Mouse (Mus musculus): ENCODE data around the gene Myh7. TPM values are rescaled to one million over a fixed set of nuclear protein-coding genes. Genes with fewer than 3 reads are reported as not detected.
"Not testable (repeated sequence)": the region's sequence is repeated elsewhere in the genome, so short reads cannot be mapped to it uniquely, and the experiment has no call there.

Myh7 gene
- polyA plus RNA-seq (2015; fragmentation: Nextera tagmentation; extraction: Ambion mirVana), result 8.2 and 9.2 TPM in 2 replicates

GRCm38 (mm10) chr14:54994136-54994868 is at the start of gene Myh7:
TSS of gene Myh7 (minus strand) at chr14:54994626.
- WGBS, result 57% methylated on average over 11 of the region's 11 CpGs
- peak; percentile 10; the same call in 1 of the 2 replicates for ATAC-seq (ENCODE audit: low FRiP score)
- H3K4me2 ChIP-seq, result no peak within 1 kb of the TSS

DNA sequence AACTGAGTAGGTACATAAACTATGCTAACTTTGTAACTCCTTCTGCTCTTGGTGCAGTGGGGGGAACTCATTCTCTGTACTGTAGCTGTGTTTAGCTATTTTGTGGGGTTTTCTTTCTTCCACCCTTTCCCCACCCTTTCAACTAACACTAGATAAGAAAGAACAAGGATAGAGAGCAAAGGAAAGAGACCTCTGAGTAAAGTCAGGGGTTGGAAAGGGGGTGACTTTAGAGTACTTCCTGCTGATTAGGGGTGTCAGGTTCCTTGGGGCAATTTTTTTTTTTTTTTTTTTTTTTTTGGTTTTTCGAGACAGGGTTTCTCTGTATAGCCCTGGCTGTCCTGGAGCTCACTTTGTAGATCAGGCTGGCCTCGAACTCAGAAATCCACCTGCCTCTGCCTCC is 49.3 kb upstream of the Myh7 start:
- H3K9ac ChIP-seq; H3K4me3 ChIP-seq; ATAC-seq (ENCODE audit: low FRiP score); H3K9me3 ChIP-seq; H3K4me1 ChIP-seq (replicated peaks); H3K36me3 ChIP-seq; H3K27ac ChIP-seq; H3K27me3 ChIP-seq; H3K4me2 ChIP-seq: not testable (repeated sequence)
- WGBS, result 86% methylated on average over 1 of the region's 2 CpGs

More at GRCm38 (mm10) chr14:54994136-54994868, at the start of gene Myh7:
- Histone ChIP-seq H3K36me3 (no peaks in the 10 kb centered on the region), H3K9me3 (no peaks in the 10 kb centered on the region), H3K4me1 (replicated peaks) (peaks cover 31% of the 10 kb centered on the region), H3K27me3 (0 out of 2 replicates have a peak, but pooled peaks cover 3% of the 10 kb centered on the region), H3K4me3 (no peak within 1 kb of the TSS), H3K9ac (peak within 1 kb of the TSS; percentile 56), H3K27ac (peak within 1 kb of the TSS; percentile 86)

- WGBS, result 26% methylated on average over 19 of the region's 19 CpGs
- no peak overlapping the region for H3K4me3 ChIP-seq
- H3K27ac ChIP-seq, result peak overlapping the region; percentile 84
- no peak for ATAC-seq (ENCODE audit: low FRiP score)
- no peaks in the 10 kb centered on the region for H3K36me3 ChIP-seq
- H3K4me2 ChIP-seq, result peak overlapping the region; percentile 33
- H3K4me1 ChIP-seq (replicated peaks), result peaks cover 45% of the 10 kb centered on the region
- H3K9me3 ChIP-seq, result no peaks in the 10 kb centered on the region
- peak overlapping the region; percentile 43; the same call in 1 of the 2 replicates for H3K9ac ChIP-seq
- H3K27me3 ChIP-seq, result no peaks in the 10 kb centered on the region
These were observed 38.3 kb upstream of the Myh7 start for GRCm38 (mm10) chr14:55032695-55033225.

DNA sequence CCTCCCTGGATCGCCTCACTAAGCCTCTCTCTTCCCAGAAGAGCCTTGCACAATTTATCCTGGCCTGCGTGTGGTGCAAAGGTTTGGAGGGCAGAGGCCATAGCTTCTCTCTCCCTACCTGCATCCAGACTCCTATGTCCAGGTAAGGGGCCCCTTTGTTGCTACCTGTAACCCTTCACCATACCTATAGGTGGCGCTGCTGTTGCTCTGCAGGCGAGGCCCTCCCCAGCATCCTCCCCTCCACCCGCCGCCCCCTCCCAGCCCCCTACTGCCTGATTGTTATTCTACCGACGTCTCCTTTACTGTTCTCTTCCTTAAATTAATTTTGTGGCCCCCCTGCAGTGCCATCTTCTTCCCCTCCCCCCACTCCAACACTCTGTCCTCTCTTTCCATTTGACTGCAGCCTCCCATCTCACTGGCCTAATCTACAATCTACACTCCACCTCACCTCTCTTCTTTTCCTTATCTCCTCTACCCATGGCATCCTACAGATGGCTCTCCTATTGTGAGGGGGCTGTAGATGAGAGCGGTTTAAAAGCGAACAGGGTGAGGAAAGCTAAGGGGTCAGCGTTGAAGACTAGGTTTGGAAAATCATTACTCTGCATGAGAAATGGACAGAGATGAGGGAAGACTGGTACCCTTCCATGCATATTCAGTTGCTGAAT is 34.7 kb upstream of the Myh7 start:
- Histone ChIP-seq H3K27me3 (peaks cover 12% of the 10 kb centered on the region), H3K4me1 (replicated peaks) (peaks cover 56% of the 10 kb centered on the region), H3K27ac (peak overlapping the region; percentile 96), H3K4me2 (peak overlapping the region; percentile 44), H3K4me3 (no peak overlapping the region), H3K9me3 (no peaks in the 10 kb centered on the region), H3K9ac (peak overlapping the region; percentile 62), H3K36me3 (peaks cover 11% of the 10 kb centered on the region)
- ATAC-seq (ENCODE audit: low FRiP score), result peak; percentile 34
- WGBS, result 4% methylated on average over 11 of the region's 11 CpGs

DNA sequence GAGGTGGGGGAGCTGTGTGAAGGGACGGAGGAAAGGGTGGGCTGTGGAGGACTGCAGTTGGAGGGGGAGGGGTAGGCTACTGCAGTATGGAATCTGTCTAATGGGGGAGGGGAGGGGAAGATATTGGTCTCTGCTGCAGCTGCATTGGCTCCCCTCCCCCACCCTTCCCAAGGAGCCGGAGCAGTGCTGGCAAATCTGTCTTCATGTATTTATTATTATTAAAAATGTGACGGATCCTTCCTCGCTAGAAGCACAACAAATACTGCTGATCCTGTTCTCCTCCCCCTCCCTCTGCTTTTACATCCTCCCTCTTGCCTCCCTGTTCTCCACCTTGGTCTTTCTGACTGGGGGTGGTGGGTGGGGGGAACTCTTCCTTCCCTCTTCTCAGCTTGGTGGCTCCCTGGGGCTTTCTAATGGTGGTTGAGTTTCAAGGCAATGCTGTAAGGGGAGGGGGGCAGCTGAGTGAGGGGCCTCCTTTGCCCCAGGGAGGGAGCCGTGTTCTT is 34.0 kb upstream of the Myh7 start:
- H3K4me3 ChIP-seq, result peak overlapping the region; percentile 4; the same call in 1 of the 2 replicates

GRCm38 (mm10) chr14:55027653-55028052 is 33.2 kb upstream of the Myh7 start:
- Histone ChIP-seq H3K9ac (peak overlapping the region; percentile 58), H3K4me3 (no peak overlapping the region), H3K4me2 (peak overlapping the region; percentile 19), H3K4me1 (replicated peaks) (peaks cover 47% of the 10 kb centered on the region), H3K36me3 (peaks cover 25% of the 10 kb centered on the region), H3K27me3 (peaks cover 12% of the 10 kb centered on the region), H3K27ac (peak overlapping the region; percentile 96), H3K9me3 (no peaks in the 10 kb centered on the region)
- WGBS, result 4% methylated on average over 6 of the region's 6 CpGs
- ATAC-seq (ENCODE audit: low FRiP score), result peak; percentile 26; the same call in 1 of the 2 replicates

More for the DNA sequence above, 34.0 kb upstream of the Myh7 start:
- peaks cover 12% of the 10 kb centered on the region for H3K27me3 ChIP-seq
- peak; percentile 80 for ATAC-seq (ENCODE audit: low FRiP score)
- peaks cover 18% of the 10 kb centered on the region for H3K36me3 ChIP-seq
- H3K9ac ChIP-seq, result peak overlapping the region; percentile 62
- no peaks in the 10 kb centered on the region for H3K9me3 ChIP-seq
- peak overlapping the region; percentile 96 for H3K27ac ChIP-seq
- H3K4me1 ChIP-seq (replicated peaks), result peaks cover 55% of the 10 kb centered on the region
- WGBS, result 8% methylated on average over 4 of the region's 5 CpGs
- H3K4me2 ChIP-seq, result peak overlapping the region; percentile 44

DNA sequence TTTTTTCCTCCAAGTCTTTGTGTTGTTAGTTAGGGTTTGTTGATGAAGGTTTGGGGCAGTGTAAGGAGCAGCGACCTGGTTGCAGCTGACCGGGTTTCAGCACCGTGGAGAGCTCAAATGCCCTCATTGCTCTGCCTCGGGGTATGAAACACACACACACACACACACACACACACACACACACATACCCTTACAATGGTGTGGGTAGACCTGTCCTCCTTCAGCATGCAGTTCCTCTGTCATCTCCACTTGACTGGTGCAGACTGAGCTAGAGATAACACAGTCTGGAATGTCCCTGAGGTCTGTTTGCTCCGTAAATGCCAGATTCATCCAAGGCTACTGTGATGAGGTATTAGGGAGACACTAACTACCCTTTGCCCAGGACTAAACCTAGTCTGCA is 32.8 kb upstream of the Myh7 start:
- no peak overlapping the region for H3K4me3 ChIP-seq
- H3K9me3 ChIP-seq, result no peaks in the 10 kb centered on the region
- peak overlapping the region; percentile 96 for H3K27ac ChIP-seq
- H3K27me3 ChIP-seq, result peaks cover 12% of the 10 kb centered on the region
- H3K36me3 ChIP-seq, result peaks cover 29% of the 10 kb centered on the region
- H3K9ac ChIP-seq, result peak overlapping the region; percentile 58; the same call in 1 of the 2 replicates
- peaks cover 44% of the 10 kb centered on the region for H3K4me1 ChIP-seq (replicated peaks)
- WGBS, result 9% methylated on average over 5 of the region's 5 CpGs
- H3K4me2 ChIP-seq, result peak overlapping the region; percentile 19; the same call in 1 of the 2 replicates
- 0 out of 2 replicates have a peak, but pooled peaks have one; percentile 4 for ATAC-seq (ENCODE audit: low FRiP score)

GRCm38 (mm10) chr14:55025527-55025926 is 31.1 kb upstream of the Myh7 start:
- Histone ChIP-seq H3K9me3 (no peaks in the 10 kb centered on the region), H3K27ac (no peak overlapping the region), H3K4me3 (no peak overlapping the region), H3K36me3 (peaks cover 46% of the 10 kb centered on the region), H3K4me2 (no peak overlapping the region), H3K4me1 (replicated peaks) (peaks cover 36% of the 10 kb centered on the region), H3K27me3 (peaks cover 12% of the 10 kb centered on the region), H3K9ac (no peak overlapping the region)
- WGBS, result 78% methylated on average over 5 of the region's 5 CpGs
- no peak for ATAC-seq (ENCODE audit: low FRiP score)

DNA sequence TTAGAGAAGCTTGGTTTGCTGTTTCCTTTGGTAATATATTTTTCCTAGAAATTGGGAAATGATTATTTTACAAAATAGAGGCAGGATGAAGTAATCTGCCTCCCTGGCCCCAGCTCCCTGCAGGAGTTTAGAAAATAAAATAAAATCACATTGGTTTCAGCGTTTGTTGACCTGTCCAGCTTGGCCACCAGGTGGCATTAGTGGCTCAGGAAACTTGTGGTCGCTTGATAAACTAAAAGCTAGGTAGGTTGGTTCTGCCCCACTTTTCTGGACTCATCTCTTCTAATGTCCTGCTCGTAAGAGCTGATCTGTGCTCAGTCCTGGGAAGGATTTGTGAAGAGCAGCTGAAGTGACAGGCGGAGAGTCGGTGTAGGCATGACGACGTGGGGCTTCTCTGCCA is 29.8 kb upstream of the Myh7 start:
- H3K4me2 ChIP-seq, result no peak overlapping the region
- H3K27ac ChIP-seq, result no peak overlapping the region
- ATAC-seq (ENCODE audit: low FRiP score), result no peak
- no peaks in the 10 kb centered on the region for H3K9me3 ChIP-seq
- peaks cover 25% of the 10 kb centered on the region for H3K4me1 ChIP-seq (replicated peaks)
- 64% methylated on average over 7 of the region's 7 CpGs for WGBS
- peaks cover 12% of the 10 kb centered on the region for H3K27me3 ChIP-seq
- peaks cover 51% of the 10 kb centered on the region for H3K36me3 ChIP-seq
- H3K9ac ChIP-seq, result no peak overlapping the region
- no peak overlapping the region for H3K4me3 ChIP-seq

DNA sequence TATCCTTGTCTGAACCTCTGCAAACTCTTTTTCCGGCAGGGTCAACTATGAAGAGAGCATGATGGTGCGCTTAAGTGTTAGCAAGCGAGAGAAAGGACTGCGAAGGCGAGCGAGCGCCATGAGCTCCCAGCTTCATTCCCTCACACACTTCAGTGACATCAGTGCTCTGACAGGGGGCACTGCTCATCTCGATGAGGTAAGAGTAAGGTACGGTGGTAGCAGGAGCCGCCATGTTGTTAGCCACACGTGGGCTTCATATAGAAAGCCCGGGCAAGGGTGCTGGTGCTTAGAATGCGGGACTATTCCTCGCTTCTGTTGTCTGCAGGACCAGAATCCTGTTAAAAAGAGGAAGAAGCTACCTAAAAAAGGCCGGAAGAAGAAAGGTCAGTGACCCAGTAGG is 28.6 kb upstream of the Myh7 start:
- Histone ChIP-seq H3K27ac (no peak overlapping the region), H3K27me3 (peaks cover 12% of the 10 kb centered on the region), H3K4me3 (no peak overlapping the region), H3K9me3 (no peaks in the 10 kb centered on the region), H3K4me2 (no peak overlapping the region), H3K9ac (no peak overlapping the region), H3K36me3 (peaks cover 56% of the 10 kb centered on the region), H3K4me1 (replicated peaks) (peaks cover 13% of the 10 kb centered on the region)
- WGBS, result 92% methylated on average over 15 of the region's 15 CpGs
- ATAC-seq (ENCODE audit: low FRiP score), result no peak

DNA sequence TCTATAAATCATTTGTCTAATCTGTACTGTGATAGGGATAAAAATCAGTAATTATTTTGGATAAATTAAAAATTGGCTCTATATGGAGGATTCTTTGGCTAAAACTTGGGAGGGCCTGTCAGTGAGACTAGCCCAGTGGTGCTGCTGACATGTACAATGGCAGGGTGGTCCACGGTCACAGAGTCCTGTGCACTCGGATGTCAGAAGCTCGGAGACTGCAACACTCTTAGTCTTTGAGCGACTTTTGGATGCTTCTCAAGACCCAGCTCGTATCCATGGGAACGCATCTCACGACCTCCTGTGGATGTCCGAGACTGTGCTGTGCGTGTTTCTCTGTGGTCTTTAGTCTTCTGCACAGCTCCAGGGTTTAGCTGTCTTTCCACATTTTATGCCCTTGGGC is 26.0 kb upstream of the Myh7 start:
- Histone ChIP-seq H3K4me3 (no peak overlapping the region), H3K9me3 (no peaks in the 10 kb centered on the region), H3K4me1 (replicated peaks) (peaks cover 11% of the 10 kb centered on the region; the same call in 1 of the 2 replicates), H3K27me3 (0 out of 2 replicates have a peak, but pooled peaks cover 5% of the 10 kb centered on the region), H3K27ac (no peak overlapping the region), H3K36me3 (peaks cover 63% of the 10 kb centered on the region), H3K9ac (no peak overlapping the region), H3K4me2 (no peak overlapping the region)
- 31% methylated on average over 9 of the region's 9 CpGs for WGBS
- ATAC-seq (ENCODE audit: low FRiP score), result no peak

DNA sequence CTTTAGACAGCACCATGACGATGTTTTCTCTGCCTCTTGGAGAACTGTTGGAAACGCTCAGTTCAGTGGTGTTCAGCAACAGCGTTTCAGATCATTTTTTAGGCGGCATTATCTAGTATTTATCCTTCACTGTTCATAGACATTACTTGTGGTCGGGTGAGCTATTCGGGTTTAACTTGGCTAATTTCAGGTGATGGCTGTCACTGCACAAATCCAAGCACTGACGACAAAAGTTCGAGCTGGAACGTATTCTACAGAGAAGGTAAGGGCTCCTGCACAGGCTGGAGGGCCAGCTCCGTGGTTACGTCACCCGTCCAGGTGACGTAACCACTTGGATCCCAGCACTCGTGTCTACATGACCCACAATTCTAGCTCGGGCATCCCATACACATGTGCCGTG is 22.4 kb upstream of the Myh7 start:
- Histone ChIP-seq H3K9me3 (no peaks in the 10 kb centered on the region), H3K27ac (no peak overlapping the region), H3K4me2 (no peak overlapping the region), H3K36me3 (peaks cover 34% of the 10 kb centered on the region), H3K4me1 (replicated peaks) (peaks cover 13% of the 10 kb centered on the region; the same call in 1 of the 2 replicates), H3K9ac (0 out of 2 replicates have a peak overlapping the region, but pooled peaks have one; percentile 16), H3K4me3 (no peak overlapping the region), H3K27me3 (no peaks in the 10 kb centered on the region)
- 94% methylated on average over 16 of the region's 16 CpGs for WGBS
- ATAC-seq (ENCODE audit: low FRiP score), result no peak

Measured in hindbrain, embryonic 13.5 days (tissue).